Mouse (Mus musculus) forebrain, postnatal 0 days (tissue): ENCODE data around the gene Map4k5. TPM values are rescaled to one million over a fixed set of nuclear protein-coding genes. Genes with fewer than 3 reads are reported as not detected.

Source experiments
- ATAC-seq: fragments of 200-750 bp; cut with Nextera tagmentation; 2 replicates; pipeline ENCODE4 v1.8.0; 2017; ENCODE audit warnings: mild to moderate bottlenecking, moderate library complexity
- DNase-seq: peaks from one replicate; pipeline ENCODE4 v3.0.0-alpha.2; 2015
- H3K27ac ChIP-seq: fragments of 300-500 bp; sonication (generic); 2 replicates; pipeline ENCODE4 v1.5.1; 2014; ENCODE audit warnings: low read depth, mild to moderate bottlenecking, antibody characterized with exemption, low read length, moderate library complexity, mixed read lengths
- H3K27me3 ChIP-seq: fragments of 300-500 bp; sonication (generic); 2 replicates; pipeline ENCODE4 v1.6.1; 2014; ENCODE audit warnings: mild to moderate bottlenecking, low read length, mixed read lengths; ENCODE audit not compliant: insufficient read depth
- H3K36me3 ChIP-seq: fragments of 300-500 bp; sonication (generic); 2 replicates; pipeline ENCODE4 v1.6.1; 2014; ENCODE audit warnings: mild to moderate bottlenecking, moderate library complexity; ENCODE audit not compliant: insufficient read depth
- H3K4me1 ChIP-seq: fragments of 300-500 bp; sonication (generic); 2 replicates; pipeline ENCODE4 v1.6.1; 2014; ENCODE audit warnings: antibody characterized with exemption; ENCODE audit not compliant: insufficient read depth
- H3K4me2 ChIP-seq: fragments of 300-500 bp; sonication (generic); 2 replicates; pipeline ENCODE4 v1.6.1; 2014; ENCODE audit warnings: low read depth, mild to moderate bottlenecking, moderate library complexity
- H3K4me3 ChIP-seq: fragments of 300-500 bp; sonication (generic); 2 replicates; pipeline ENCODE4 v1.5.1; 2014; ENCODE audit warnings: low read depth, low read length, mixed read lengths
- H3K9ac ChIP-seq: fragments of 300-500 bp; sonication (generic); 2 replicates; pipeline ENCODE4 v1.6.1; 2014; ENCODE audit warnings: mild to moderate bottlenecking
- H3K9me3 ChIP-seq: fragments of 300-500 bp; sonication (generic); 2 replicates; pipeline ENCODE4 v1.6.1; 2016; ENCODE audit warnings: low read length
- CTCF ChIP-seq: sonication (generic); IDR thresholded peaks from 2 replicates; pipeline ENCODE4 v1.5.1; 2016; ENCODE audit warnings: antibody characterized with exemption, control low read depth, low read depth
- whole genome bisulfite sequencing: fragments of 180-500 bp; shearing (Covaris S2); extraction: QIAGEN DNeasy Blood & Tissue Kit; methylation state at CpG from one replicate; pipeline ENCODE4 v1.1.7; 2014; 5-methylcytosine and 5-hydroxymethylcytosine counted together
- polyA plus RNA-seq: library from polyadenylated mRNA; unstranded; fragments of >200 nt; fragmentation: Nextera tagmentation; extraction: Ambion mirVana; gene quantifications from 2 replicates; pipeline ENCODE4 v1.2.1, GENCODE M21; 2015
- total RNA-seq: library from RNA; depleted of rRNA; stranded (reverse); fragments of >200 nt; gene quantifications from 2 replicates; pipeline ENCODE4 v1.2.3, GENCODE M21; 2014

Gene Map4k5
- total and polyA plus RNA-seq, 2 experiments from 2014 or later, result 20.4 to 47.6 TPM

GRCm38 (mm10) chr12:69856398-69856797, 36.6 kb downstream of the Map4k5 start:
- no peaks in the 10 kb centered on the region for H3K27me3 ChIP-seq
- TF ChIP-seq CTCF, result no peak
- H3K4me2 ChIP-seq, result no peak overlapping the region
- no peak overlapping the region for H3K27ac ChIP-seq
- DNase-seq (no peak), ATAC-seq (no peak)
- no peak overlapping the region for H3K4me3 ChIP-seq
- no peaks in the 10 kb centered on the region for H3K9me3 ChIP-seq
- peaks cover 12% of the 10 kb centered on the region; the same call in 1 of the 2 replicates for H3K36me3 ChIP-seq
- WGBS, result 95% methylated on average over 10 of the region's 10 CpGs
- no peaks in the 10 kb centered on the region for H3K4me1 ChIP-seq
- H3K9ac ChIP-seq, result no peak overlapping the region

GRCm38 (mm10) chr12:69855641-69856300, 37.2 kb downstream of the Map4k5 start:
- 97% methylated on average over 12 of the region's 12 CpGs for WGBS
- no peak for ATAC-seq
- no peak for TF ChIP-seq CTCF

GRCm38 (mm10) chr12:69853942-69854341, 39.1 kb downstream of the Map4k5 start:
- Histone ChIP-seq H3K4me3 (no peak overlapping the region), H3K27me3 (no peaks in the 10 kb centered on the region), H3K9ac (no peak overlapping the region), H3K4me2 (no peak overlapping the region), H3K9me3 (no peaks in the 10 kb centered on the region), H3K36me3 (peaks cover 18% of the 10 kb centered on the region), H3K4me1 (no peaks in the 10 kb centered on the region), H3K27ac (no peak overlapping the region)
- no peak for TF ChIP-seq CTCF
- ATAC-seq, result no peak
- DNase-seq, result no peak
- WGBS, result 92% methylated on average over 2 of the region's 2 CpGs

More at GRCm38 (mm10) chr12:69855641-69856300, 37.2 kb downstream of the Map4k5 start:
- H3K9me3 ChIP-seq, result no peaks in the 10 kb centered on the region
- no peak for DNase-seq
- H3K9ac ChIP-seq, result no peak overlapping the region
- peaks cover 13% of the 10 kb centered on the region; the same call in 1 of the 2 replicates for H3K36me3 ChIP-seq
- H3K4me1 ChIP-seq, result no peaks in the 10 kb centered on the region
- no peak overlapping the region for H3K27ac ChIP-seq
- H3K27me3 ChIP-seq, result no peaks in the 10 kb centered on the region
- no peak overlapping the region for H3K4me2 ChIP-seq
- H3K4me3 ChIP-seq, result no peak overlapping the region

GRCm38 (mm10) chr12:69853387-69853786, 39.6 kb downstream of the Map4k5 start:
- DNase-seq (no peak), ATAC-seq (no peak)
- Histone ChIP-seq H3K4me3 (no peak overlapping the region), H3K4me1 (no peaks in the 10 kb centered on the region), H3K36me3 (peaks cover 20% of the 10 kb centered on the region), H3K9ac (no peak overlapping the region), H3K27me3 (no peaks in the 10 kb centered on the region), H3K27ac (no peak overlapping the region), H3K4me2 (no peak overlapping the region), H3K9me3 (no peaks in the 10 kb centered on the region)
- TF ChIP-seq CTCF, result no peak
- 89% methylated on average over 11 of the region's 11 CpGs for WGBS

GRCm38 (mm10) chr12:69852288-69852687, 40.7 kb downstream of the Map4k5 start:
- no peak overlapping the region for H3K9ac ChIP-seq
- DNase-seq (no peak), ATAC-seq (no peak)
- H3K4me1 ChIP-seq, result no peaks in the 10 kb centered on the region
- no peaks in the 10 kb centered on the region for H3K27me3 ChIP-seq
- H3K36me3 ChIP-seq, result peaks cover 28% of the 10 kb centered on the region
- TF ChIP-seq CTCF, result no peak
- WGBS, result 72% methylated on average over 9 of the region's 9 CpGs
- H3K9me3 ChIP-seq, result no peaks in the 10 kb centered on the region
- no peak overlapping the region for H3K4me3 ChIP-seq
- no peak overlapping the region for H3K27ac ChIP-seq
- no peak overlapping the region for H3K4me2 ChIP-seq

GRCm38 (mm10) chr12:69848083-69848878, 44.7 kb downstream of the Map4k5 start:
- DNase-seq (no peak), ATAC-seq (no peak)
- Histone ChIP-seq H3K9ac (no peak overlapping the region), H3K9me3 (no peaks in the 10 kb centered on the region), H3K4me2 (no peak overlapping the region), H3K27me3 (no peaks in the 10 kb centered on the region), H3K4me1 (no peaks in the 10 kb centered on the region), H3K27ac (no peak overlapping the region), H3K36me3 (peaks cover 44% of the 10 kb centered on the region), H3K4me3 (no peak overlapping the region)
- TF ChIP-seq CTCF, result peak; percentile 15; the same call in 1 of the 2 replicates
- 84% methylated on average over 12 of the region's 12 CpGs for WGBS

- Histone ChIP-seq H3K27ac (no peak overlapping the region), H3K9me3 (no peaks in the 10 kb centered on the region), H3K4me1 (no peaks in the 10 kb centered on the region), H3K4me2 (no peak overlapping the region), H3K9ac (no peak overlapping the region), H3K36me3 (peaks cover 46% of the 10 kb centered on the region), H3K27me3 (no peaks in the 10 kb centered on the region), H3K4me3 (no peak overlapping the region)
- WGBS, result 92% methylated on average over 9 of the region's 9 CpGs
- ATAC-seq (no peak), DNase-seq (no peak)
- TF ChIP-seq CTCF, result no peak
Measured at GRCm38 (mm10) chr12:69846499-69846898, 46.5 kb downstream of the Map4k5 start.
